8 mouse cellular contexts compared by ENCODE assay signal in the genomic region with DNA sequence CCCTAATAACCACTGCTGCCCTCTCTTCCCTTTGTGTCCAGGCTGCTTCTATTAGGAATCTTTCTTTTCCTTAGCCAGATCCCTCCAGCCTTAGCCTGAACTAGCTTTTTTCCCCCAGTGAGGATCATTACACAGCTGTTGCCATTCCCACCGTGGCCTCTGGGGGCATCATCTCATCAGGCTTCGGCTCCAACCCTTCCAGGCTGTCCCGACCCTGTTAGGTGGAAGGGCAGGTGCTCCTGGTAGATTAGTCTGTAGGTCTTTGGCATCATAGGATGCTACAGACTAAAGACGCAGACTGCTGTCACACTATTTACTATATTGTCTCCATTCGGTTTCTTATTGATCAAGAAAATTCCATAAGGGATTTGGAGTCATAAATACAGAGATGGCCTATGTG.
A peak's percentile ranks its signal among the peaks of the same experiment; 100 is the strongest.
DNase-seq lines count a peak whose midpoint lies in the region; ATAC-seq and TF ChIP-seq lines count a peak whose summit lies in the region.
"Had no signal": no experiment of that assay in that cellular context is flagged by ENCODE, and none has a peak within 500 bp of the region (broad histone marks: within the 10 kb centered on the region; RNA-seq: fewer than 3 reads in every experiment).

No protein-coding gene starts in this region.

- DNase-seq in kidney, postnatal 0 days (ENCODE audit: low spot score) = peak; percentile 49
- DNase-seq in adipocyte (ENCODE audit: low spot score) = peak; percentile 2
- DNase-seq in embryo, embryonic 10 days (ENCODE audit: low spot score) = peak; percentile 82
- peak; percentile 38 for DNase-seq in kidney, postnatal 14 days
- DNase-seq in midbrain, postnatal 0 days (ENCODE audit: low spot score) = peak; percentile 42

- no peak overlapping the region for H3K9ac ChIP-seq in kidney, postnatal 0 days (ENCODE audit: low read depth, low read length)
- no peak overlapping the region for H3K9ac ChIP-seq in kidney, embryonic 16.5 days (replicated peaks; ENCODE audit: low read length)
- H3K9ac ChIP-seq in ES-Bruce4 (ENCODE audit: low read depth, poor library complexity, severe bottlenecking) = no peak overlapping the region
- H3K9ac ChIP-seq in midbrain, postnatal 0 days (replicated peaks; ENCODE audit: low read length, poor library complexity, severe bottlenecking) = no peak overlapping the region
- H3K9ac ChIP-seq: liver, embryonic 15.5 days had no signal

- 30% methylated on average over 5 of the region's 5 CpGs for WGBS in kidney, postnatal 0 days
- 32% methylated on average over 5 of the region's 5 CpGs for WGBS in kidney, embryonic 16.5 days
- 27% methylated on average over 5 of the region's 5 CpGs for WGBS in midbrain, postnatal 0 days

- H3K36me3 ChIP-seq in kidney, postnatal 0 days (ENCODE audit: insufficient read depth, low read length) = no peaks in the 10 kb centered on the region
- no peaks in the 10 kb centered on the region for H3K36me3 ChIP-seq in kidney, embryonic 16.5 days (ENCODE audit: insufficient read depth, low read length)
- no peaks in the 10 kb centered on the region for H3K36me3 ChIP-seq in ES-Bruce4 (ENCODE audit: control insufficient read depth, insufficient read depth, low read length, poor library complexity, severe bottlenecking)
- no peaks in the 10 kb centered on the region for H3K36me3 ChIP-seq in midbrain, postnatal 0 days (ENCODE audit: insufficient read depth, low read length)
- H3K36me3 ChIP-seq: liver, embryonic 15.5 days had no signal

- H3K4me3 ChIP-seq in kidney, postnatal 0 days (replicated peaks; ENCODE audit: low read depth, low read length) = no peak overlapping the region
- H3K4me3 ChIP-seq in kidney, embryonic 16.5 days (ENCODE audit: low read length) = no peak overlapping the region
- H3K4me3 ChIP-seq in ES-Bruce4 (ENCODE audit: low read depth, low read length) = no peak overlapping the region
- H3K4me3 ChIP-seq in midbrain, postnatal 0 days (ENCODE audit: low read depth, low read length) = no peak overlapping the region
- H3K4me3 ChIP-seq: liver, embryonic 15.5 days had no signal

- no peak for ATAC-seq in kidney, postnatal 0 days (replicated peaks; ENCODE audit: low FRiP score, low read depth)
- ATAC-seq in kidney, embryonic 16.5 days (ENCODE audit: low FRiP score, low TSS enrichment) = no peak
- ATAC-seq in midbrain, postnatal 0 days (ENCODE audit: low FRiP score) = no peak

- H3K9me3 ChIP-seq in kidney, postnatal 0 days (replicated peaks; ENCODE audit: low read length) = no peaks in the 10 kb centered on the region
- no peaks in the 10 kb centered on the region for H3K9me3 ChIP-seq in kidney, embryonic 16.5 days (ENCODE audit: low read length)
- no peaks in the 10 kb centered on the region for H3K9me3 ChIP-seq in ES-Bruce4 (replicated peaks; ENCODE audit: control insufficient read depth, insufficient read depth, low read length, poor library complexity, severe bottlenecking)
- H3K9me3 ChIP-seq in midbrain, postnatal 0 days (ENCODE audit: low read length) = no peaks in the 10 kb centered on the region
- H3K9me3 ChIP-seq: liver, embryonic 15.5 days had no signal

- no peak overlapping the region for H3K27ac ChIP-seq in kidney, postnatal 0 days
- H3K27ac ChIP-seq in kidney, embryonic 16.5 days (ENCODE audit: low read length) = no peak overlapping the region
- no peak overlapping the region for H3K27ac ChIP-seq in ES-Bruce4 (ENCODE audit: insufficient read depth, low read length)
- no peak overlapping the region for H3K27ac ChIP-seq in midbrain, postnatal 0 days (ENCODE audit: low read depth, low read length)
- H3K27ac ChIP-seq: liver, embryonic 15.5 days had no signal

- H3K4me2 ChIP-seq in kidney, postnatal 0 days (ENCODE audit: low read length) = no peak overlapping the region
- H3K4me2 ChIP-seq in kidney, embryonic 16.5 days (replicated peaks; ENCODE audit: low read depth, low read length) = no peak overlapping the region
- no peak overlapping the region for H3K4me2 ChIP-seq in midbrain, postnatal 0 days (ENCODE audit: low read depth, low read length, poor library complexity, severe bottlenecking)
- H3K4me2 ChIP-seq: liver, embryonic 15.5 days had no signal

- TF ChIP-seq CTCF in kidney, postnatal 0 days (IDR thresholded peaks at IDR 0.05; ENCODE audit: low read depth) = peak; percentile 71
- peak; percentile 70 for TF ChIP-seq CTCF in ES-Bruce4 (IDR thresholded peaks at IDR 0.05; ENCODE audit: low read depth, low read length)
- peak; percentile 70 for TF ChIP-seq CTCF in midbrain, postnatal 0 days (IDR thresholded peaks at IDR 0.05)

- TF ChIP-seq POLR2A in ES-Bruce4 (IDR thresholded peaks at IDR 0.05; ENCODE audit: insufficient read depth, low read length) = no peak

- no peaks in the 10 kb centered on the region for H3K27me3 ChIP-seq in kidney, postnatal 0 days (ENCODE audit: insufficient read depth, low read length)
- no peaks in the 10 kb centered on the region for H3K27me3 ChIP-seq in kidney, embryonic 16.5 days (ENCODE audit: insufficient read depth, low read length)
- H3K27me3 ChIP-seq in ES-Bruce4 (ENCODE audit: control insufficient read depth, insufficient read depth, low read length, poor library complexity, severe bottlenecking) = no peaks in the 10 kb centered on the region
- no peaks in the 10 kb centered on the region for H3K27me3 ChIP-seq in midbrain, postnatal 0 days (ENCODE audit: insufficient read depth, low read length)
- H3K27me3 ChIP-seq: liver, embryonic 15.5 days had no signal

- no peaks in the 10 kb centered on the region for H3K4me1 ChIP-seq in kidney, postnatal 0 days (replicated peaks; ENCODE audit: insufficient read depth, low read length)
- no peaks in the 10 kb centered on the region for H3K4me1 ChIP-seq in kidney, embryonic 16.5 days (ENCODE audit: insufficient read depth, low read length)
- peaks cover 8% of the 10 kb centered on the region for H3K4me1 ChIP-seq in ES-Bruce4 (ENCODE audit: control insufficient read depth, insufficient read depth, low read length)
- no peaks in the 10 kb centered on the region for H3K4me1 ChIP-seq in midbrain, postnatal 0 days (ENCODE audit: insufficient read depth, low read length)
- H3K4me1 ChIP-seq: liver, embryonic 15.5 days had no signal

- TF ChIP-seq EP300 in ES-Bruce4 (IDR thresholded peaks at IDR 0.05; ENCODE audit: insufficient read depth, low read depth, low read length) = no peak

Comparison
In these comparisons a context has a peak if more than half of its experiments do, and no peak if none do; other contexts are left out.
1. DNase-seq: peak in every context shown above with its lines; median percentile 82 in embryo, embryonic 10 days; 49 in kidney, postnatal 0 days; 42 in midbrain, postnatal 0 days; 38 in kidney, postnatal 14 days; 2 in adipocyte.